Mouse (Mus musculus): ENCODE data around the gene Rbm19. TPM values are rescaled to one million over a fixed set of nuclear protein-coding genes. Genes with fewer than 3 reads are reported as not detected.
A peak's percentile ranks its signal among the peaks of the same experiment; 100 is the strongest.

Rbm19 gene
- total RNA-seq, 4 experiments from 2014 or later, result 18.9 to 25.9 (median 21.1) TPM

- DNase-seq (ENCODE audit: low spot score), result no peak
These were observed 17.7 kb downstream of the Rbm19 start for GRCm38 (mm10) chr5:120134000-120134399.

DNA sequence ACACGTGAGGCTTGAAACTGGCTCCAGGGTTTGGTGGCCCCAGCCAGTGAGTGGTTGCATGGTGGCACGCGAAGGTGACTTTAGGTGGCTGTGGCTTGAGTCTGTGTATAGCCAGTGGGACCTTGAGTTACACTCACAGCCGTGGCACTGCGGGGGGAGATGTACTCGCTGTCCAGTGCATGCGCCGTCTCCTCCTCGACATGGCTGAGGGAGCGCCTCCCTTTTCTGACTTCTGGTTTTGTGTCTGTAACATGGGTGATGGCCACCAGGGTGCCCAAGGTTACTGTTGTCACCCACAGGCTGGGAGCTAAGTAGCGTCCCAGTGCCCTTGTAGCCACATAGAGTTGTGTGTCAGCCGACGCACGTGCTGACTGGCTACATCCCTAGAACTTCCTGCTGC, 19.1 kb downstream of the Rbm19 start:
- DNase-seq (ENCODE audit: low spot score), result no peak

DNA sequence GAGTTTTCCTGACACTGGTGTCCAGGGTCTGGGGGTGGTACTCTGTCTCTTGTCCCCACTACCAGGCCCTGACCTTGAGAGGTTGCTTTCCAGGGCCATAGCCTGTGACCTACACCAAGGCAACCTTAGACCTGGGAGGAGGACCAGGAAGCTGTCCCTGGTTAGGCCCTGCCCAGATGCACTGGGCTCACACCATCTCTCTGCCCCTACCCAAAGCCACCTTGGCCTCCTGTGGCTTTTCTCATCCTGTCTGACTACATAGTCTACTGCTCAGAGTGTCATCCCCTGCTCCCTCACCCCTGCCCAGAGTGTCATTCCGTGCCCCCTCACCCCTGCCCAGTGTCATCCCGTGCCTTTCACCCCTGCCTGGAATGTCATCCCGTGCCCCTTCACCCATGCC, 19.6 kb downstream of the Rbm19 start:
- no peak for DNase-seq (ENCODE audit: low spot score)

GRCm38 (mm10) chr5:120136236-120136675, 20.0 kb downstream of the Rbm19 start:
- DNase-seq (ENCODE audit: low spot score), result no peak

DNA sequence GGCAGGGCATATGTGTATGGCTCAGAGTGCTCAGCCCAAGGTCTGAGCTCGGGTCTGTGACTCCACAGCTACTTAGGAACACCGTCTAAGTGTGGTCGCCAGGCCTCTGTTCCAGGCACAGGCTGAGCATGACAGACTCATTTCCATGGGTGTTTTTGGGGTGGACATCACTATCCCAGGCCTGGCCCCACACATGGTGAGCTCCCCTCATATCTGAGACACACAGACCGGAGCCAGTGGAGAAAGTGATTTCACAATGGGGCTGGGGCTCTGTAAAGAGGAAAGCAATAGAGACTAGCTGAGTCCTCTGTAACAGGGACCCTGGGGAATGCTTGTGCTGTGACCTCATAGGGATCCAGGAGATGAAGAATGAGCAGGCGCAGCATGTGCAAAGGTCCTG, 20.8 kb downstream of the Rbm19 start:
- DNase-seq (ENCODE audit: low spot score), result no peak

DNA sequence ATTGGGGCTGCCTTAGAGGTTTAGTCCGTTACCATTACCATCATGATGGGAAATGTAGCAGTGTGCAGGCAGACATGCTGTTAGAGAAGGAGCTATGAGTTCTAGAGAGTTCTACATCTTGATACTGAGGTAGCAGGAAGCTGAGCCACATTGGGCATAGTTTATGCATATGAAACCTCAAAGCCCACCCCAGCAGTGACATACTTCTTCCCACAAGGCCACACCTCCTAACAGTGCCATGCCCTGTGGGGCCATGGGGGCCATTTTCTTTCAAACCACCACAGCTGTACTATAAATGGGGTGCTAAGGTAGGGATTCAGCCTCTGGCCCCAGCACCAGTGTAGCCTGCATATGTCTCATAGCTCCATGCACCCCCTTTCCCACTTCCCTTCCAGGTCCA, 21.6 kb downstream of the Rbm19 start:
- no peak for DNase-seq (ENCODE audit: low spot score)

- peak; percentile 72 for DNase-seq (ENCODE audit: low spot score)
These were observed 22.1 kb downstream of the Rbm19 start for GRCm38 (mm10) chr5:120138406-120138805.

DNA sequence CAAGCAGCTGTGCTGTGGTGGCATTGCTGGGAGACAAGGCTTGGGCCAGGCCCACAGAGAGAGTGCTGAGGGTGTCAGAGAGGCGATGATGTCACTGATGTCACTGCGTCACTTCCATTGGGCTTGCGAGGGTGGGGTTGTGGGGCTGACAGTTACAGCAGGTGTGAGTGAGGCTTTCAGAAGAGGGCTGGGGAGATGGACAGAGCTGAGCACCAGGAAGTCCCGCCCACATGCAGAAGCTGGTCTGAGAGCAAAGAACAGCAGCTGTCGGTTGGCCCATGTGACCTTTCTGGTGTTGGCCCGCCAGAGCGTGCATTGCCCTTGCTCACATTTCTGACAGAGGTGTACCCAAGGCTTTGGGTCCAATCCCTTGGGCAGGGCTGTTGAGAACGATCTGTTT, 23.0 kb downstream of the Rbm19 start:
- DNase-seq (ENCODE audit: low spot score), result no peak

DNA sequence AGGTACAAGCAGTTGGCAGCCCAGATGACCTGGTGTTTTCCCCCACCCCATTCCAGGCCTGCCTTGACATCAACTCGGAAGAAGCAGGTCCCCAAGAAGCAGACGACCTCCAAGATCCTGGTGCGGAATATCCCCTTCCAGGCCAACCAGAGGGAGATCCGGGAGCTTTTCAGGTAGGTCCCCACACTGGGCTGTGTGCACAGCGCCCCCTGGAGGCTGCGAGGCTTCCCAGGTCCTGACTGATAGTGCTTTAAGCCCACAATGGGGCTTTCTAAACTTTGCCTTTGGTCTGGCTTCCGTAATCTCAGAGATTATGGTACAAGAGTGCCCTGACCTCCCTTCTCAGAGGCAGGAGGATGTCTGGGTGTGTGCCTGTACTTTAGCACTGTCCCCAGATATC, 27.7 kb downstream of the Rbm19 start:
- no peak for DNase-seq (ENCODE audit: low spot score)

- no peak for DNase-seq (ENCODE audit: low spot score)
These were observed 29.2 kb downstream of the Rbm19 start for GRCm38 (mm10) chr5:120145371-120146050.

DNA sequence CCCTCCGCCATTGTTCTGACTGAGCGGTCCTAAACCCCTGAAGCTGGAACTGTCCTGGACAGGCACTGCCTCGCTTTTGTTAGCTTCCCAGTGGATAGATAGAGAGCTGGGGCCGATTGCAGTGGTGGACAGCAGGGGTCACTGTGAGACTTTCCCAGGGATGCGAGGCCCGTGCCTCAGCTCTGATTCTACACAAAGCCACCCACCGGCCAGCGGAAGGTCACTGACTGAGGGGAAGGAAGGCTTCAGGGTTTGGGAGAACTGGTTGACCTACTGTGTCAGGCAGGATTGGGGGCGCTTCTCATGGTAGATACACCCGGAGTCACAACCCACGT, 29.8 kb downstream of the Rbm19 start:
- DNase-seq (ENCODE audit: low spot score), result peak; percentile 41

DNA sequence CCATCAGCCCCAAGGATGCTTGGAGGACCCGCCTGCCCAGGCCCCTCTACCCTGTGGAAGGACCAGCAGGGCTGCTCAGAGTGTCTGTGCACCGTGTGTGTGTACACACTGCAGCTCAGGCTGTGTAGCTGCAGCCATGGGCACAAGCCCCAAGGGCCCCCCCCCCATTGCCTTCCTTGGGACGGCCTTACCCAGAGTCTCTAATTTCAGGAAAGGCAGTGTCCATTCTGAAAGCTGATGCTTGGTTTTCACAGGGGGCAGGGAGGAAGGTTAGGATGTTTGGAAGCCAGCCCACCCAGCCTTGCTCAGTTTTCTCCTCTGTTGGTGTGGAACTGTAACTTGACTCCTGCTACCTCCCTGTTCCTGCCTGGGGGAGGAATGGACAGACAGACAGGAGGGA, 30.6 kb downstream of the Rbm19 start:
- DNase-seq (ENCODE audit: low spot score), result no peak

GRCm38 (mm10) chr5:120148246-120148645, 32.0 kb downstream of the Rbm19 start:
- no peak for DNase-seq (ENCODE audit: low spot score)

DNA sequence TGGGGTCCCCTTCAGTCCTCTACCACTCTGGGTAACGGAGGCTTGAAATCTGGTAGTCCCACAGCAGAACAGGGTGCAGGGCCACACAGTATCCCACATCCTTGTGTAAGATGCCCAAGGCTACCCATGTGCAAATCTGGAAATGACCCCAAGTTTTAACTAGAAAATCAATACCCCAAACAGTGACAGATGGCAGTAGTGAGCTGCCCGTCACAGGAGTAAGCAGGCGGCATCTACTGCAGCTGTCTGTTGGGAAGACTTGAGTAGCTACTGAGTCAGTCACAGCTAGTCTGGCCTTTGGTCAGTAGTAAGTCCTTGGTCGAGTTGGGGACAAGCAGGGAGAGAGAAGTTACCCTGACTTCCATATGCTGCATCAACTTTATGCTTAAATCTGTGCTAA, 34.9 kb downstream of the Rbm19 start:
- DNase-seq (ENCODE audit: low spot score), result no peak

DNA sequence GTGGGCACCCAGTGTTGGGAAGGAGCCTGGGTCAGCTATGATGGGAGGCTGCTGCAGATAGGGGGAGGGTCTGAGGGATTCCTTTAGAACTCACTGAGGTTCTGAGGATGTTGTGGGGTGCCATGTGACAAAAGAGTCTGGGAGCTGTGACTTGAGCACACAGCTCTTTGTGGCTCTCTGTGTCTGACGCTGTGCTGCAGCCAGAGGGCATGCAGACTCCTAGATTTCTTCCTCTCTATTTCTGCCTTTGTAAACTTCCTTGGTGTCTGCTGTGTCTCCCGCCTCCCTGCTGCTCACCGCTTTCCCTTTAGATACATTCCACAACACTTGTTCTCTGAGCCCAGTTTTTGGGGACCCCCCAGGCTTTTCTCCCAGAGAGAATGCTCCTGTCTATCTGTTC, 36.9 kb downstream of the Rbm19 start:
- DNase-seq (ENCODE audit: low spot score), result no peak

GRCm38 (mm10) chr5:120155672-120156071, 39.4 kb downstream of the Rbm19 start:
- no peak for DNase-seq (ENCODE audit: low spot score)

DNA sequence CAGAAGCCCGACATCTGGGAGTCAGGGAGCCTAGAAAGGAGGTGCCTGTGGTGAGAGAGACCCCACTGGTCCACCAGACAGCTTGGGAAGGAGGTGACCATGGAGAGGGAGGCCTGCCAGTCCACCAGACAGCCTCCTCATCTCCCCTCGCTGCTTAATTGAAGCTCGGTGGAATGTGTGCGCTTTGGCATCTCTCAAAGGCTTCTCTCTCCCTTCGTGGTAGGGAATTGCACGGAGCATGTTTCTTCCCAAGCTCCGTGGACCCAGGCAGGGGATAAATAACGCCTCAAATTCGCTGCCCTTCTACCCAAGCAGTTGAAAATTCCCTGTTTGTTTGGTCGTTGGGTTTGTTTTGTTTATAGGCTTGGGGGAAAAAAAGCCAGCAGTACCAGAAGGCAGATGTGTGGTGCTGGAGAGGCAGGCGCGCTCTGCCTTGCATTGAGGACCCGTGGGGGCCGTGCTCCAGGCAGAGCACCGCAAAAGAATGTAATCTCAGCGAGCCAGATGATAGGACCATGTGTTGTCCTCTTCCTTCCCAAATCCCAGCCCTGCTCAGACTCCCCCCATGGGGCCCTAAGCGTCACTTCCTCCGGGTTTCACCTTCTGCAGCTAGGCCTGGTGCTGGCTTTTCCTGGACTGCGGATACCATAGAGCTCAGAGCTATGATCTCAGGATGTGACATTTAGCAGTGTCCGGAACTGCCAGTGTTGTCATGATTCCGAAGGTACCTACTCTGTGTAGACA, 40.1 kb downstream of the Rbm19 start:
- peak; percentile 80 for DNase-seq (ENCODE audit: low spot score)

DNA sequence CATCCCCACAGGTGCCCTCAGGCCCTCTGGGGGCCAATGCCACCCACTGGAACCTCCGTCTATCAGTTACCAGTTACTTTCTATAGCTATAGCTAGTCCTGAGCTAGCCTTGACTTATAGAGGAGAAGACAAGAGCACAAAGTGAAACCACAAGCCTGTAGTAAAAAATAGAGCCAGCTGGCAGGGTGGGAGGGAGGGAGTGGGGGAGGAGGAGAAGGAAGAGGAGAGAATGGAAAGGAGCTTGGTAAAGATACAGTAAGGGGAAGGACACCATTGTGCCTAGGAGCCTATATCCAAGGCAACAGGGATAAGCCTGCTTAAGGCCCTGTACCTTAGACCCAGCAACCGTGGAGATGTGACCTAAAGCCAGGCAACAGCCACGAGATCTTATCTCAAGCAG, 40.9 kb downstream of the Rbm19 start:
- no peak for DNase-seq (ENCODE audit: low spot score)

DNA sequence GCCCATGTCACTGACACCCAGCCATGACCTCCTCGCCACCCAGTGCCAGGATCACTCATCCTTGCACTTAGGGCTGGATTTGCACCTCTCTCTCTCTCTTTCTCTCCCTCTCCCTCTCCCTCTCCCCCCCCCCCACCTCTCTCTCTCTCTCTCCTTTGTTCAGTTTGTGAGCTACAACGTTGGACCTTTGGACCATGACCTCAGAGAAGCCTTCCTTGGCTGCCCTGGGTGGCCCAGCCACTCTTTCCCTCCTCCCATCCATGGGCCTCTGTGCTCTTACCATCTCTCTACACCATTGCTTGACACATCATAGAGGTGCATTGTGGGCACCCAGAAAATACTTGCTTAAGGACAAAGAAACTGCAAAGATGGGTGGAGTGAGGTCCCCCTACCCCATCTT, 42.2 kb downstream of the Rbm19 start:
- no peak for DNase-seq (ENCODE audit: low spot score)

GRCm38 (mm10) chr5:120160923-120161658, 44.8 kb downstream of the Rbm19 start:
- no peak for DNase-seq (ENCODE audit: low spot score)

- no peak for DNase-seq (ENCODE audit: low spot score)
These were observed 46.4 kb downstream of the Rbm19 start for GRCm38 (mm10) chr5:120162689-120163088.

GRCm38 (mm10) chr5:120163428-120163827, 47.2 kb downstream of the Rbm19 start:
- no peak for DNase-seq (ENCODE audit: low spot score)

GRCm38 (mm10) chr5:120164450-120164849, 48.2 kb downstream of the Rbm19 start:
- DNase-seq (ENCODE audit: low spot score), result peak; percentile 71
